Mouse (Mus musculus) cerebral cortex, adult 2 months (tissue): ENCODE data around the gene Cplx2.

ENCODE experiments used
- WGBS: fragments of 180-500 bp; shearing (Covaris S2); methylation state at CpG from one replicate; pipeline ENCODE4 v1.1.7; 2018; 5-methylcytosine and 5-hydroxymethylcytosine counted together

Cplx2 gene

DNA sequence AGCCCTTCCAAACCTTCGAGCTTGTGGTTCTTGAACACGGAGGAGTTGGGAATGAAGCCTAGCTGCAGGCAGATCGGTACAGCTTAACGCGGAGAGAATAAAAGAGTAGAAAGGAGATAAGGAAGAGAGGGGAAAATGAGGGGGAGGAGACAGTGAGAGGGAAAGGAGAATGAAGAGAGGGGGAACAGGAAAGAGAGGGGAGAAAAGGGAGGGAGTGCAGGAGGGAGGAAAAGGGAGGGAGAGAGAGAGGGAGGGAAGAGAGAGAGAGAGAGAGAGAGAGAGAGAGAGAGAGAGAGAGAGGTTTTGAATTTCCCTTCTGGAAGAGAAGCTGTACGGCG lies at the start of gene Cplx2:
Gene Cplx2 (plus strand): TSS at position 301 of the 338 bp plus-strand sequence.
- 12% methylated on average over 7 of the region's 7 CpGs for WGBS

DNA sequence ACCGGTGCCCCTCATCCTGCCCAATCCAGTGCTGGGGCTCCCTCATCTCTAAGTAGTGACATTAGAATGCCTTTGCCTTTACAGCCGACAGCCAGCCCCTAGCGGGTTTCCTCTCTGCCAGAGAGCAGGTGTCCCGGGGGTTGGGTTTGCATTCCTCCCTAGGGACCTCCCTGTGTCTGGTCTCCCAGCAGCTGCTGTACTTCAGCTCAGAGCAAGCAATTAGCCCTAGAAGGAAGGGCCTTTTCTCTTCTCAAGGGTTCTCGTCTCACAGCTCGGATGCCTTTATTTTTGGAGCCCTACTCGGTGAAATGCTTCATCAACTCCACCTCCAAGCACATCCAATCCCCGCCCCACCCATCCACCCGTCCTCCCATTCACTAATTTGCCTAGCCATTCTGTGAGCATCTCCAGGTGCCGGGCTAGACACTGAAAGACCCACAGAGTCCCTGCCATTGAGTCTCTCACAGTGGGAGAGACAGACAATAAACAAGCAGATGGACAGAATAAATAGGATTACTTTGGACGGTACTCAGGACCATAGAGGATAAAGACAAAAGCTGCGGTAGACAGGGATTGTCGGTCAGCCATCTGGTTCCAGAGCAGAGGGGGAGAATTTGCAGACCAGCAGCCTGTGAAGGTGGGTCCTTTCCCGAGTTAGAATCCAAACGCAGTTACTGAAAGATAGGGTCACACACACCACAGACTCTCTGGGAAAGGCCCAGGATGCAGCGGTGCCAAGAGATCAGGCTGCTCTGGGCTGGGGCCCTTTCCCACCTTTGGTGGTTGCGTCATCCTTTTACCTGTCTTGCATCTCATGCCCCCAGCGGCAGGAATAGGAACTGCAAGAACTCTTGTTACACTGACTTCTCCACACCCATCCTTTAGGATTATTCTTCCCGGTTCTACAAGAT lies 48.5 kb upstream of the Cplx2 start:
- WGBS = 32% methylated on average over 19 of the region's 19 CpGs

GRCm38 (mm10) chr13:54323307-54324165 lies 47.6 kb upstream of the Cplx2 start:
- 50% methylated on average over 13 of the region's 13 CpGs for WGBS

GRCm38 (mm10) chr13:54324178-54324577 lies 47.0 kb upstream of the Cplx2 start:
- 51% methylated on average over 2 of the region's 2 CpGs for WGBS

DNA sequence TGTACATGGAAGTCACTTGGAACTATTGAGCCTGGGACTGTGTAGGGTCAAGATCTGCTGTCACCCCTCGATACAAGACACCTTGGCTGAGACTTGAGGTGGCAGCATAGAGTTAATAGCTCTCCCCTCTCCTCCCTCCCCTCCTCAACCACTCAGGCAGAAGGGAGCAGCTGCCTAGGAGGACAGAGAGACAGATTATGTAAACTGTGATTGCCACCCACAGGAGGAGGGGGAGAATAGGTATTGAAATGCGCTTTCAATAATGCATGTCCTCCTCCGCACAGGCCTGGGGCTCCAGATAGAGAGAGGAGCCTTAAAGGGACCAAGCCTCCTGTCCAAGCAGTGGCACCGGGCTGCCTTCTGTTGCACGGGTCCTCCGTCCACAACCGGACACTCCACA lies 45.3 kb upstream of the Cplx2 start:
- WGBS = 46% methylated on average over 7 of the region's 7 CpGs

DNA sequence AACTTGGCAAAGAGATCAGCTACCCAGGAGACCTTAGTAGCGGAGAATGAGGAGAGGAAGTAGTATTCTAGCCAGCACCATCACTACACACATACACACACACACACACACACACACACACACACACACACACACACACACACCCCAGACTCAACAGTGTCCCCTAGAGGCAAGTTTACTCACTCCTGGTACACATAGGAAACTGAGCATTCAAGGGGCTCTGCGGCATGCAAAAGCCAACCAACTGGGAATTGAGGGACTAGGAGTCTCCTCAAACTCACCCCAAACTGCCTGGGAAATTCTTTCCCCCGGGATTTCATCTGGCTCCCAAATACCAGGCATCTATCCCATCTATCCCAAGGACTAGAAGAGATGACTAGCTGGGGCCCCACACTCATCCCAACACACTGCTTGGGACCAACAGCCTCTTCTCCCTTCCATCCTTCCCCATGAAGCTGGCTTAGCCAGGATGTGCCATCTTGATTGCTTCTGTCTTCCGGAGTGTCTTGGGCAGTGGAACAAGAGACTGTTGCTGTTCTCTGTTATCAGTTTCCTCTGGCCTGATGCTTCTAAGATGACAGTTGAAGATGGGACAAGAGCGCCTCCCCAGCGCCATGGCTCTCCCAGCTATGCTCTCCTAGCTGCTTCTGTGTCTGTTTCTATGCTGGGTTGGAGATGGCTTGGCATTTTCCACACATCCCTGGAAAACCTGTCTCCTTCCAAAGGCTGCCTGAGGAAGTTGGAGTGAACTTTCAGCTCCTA lies 44.3 kb upstream of the Cplx2 start:
- 86% methylated on average over 6 of the region's 6 CpGs for WGBS

DNA sequence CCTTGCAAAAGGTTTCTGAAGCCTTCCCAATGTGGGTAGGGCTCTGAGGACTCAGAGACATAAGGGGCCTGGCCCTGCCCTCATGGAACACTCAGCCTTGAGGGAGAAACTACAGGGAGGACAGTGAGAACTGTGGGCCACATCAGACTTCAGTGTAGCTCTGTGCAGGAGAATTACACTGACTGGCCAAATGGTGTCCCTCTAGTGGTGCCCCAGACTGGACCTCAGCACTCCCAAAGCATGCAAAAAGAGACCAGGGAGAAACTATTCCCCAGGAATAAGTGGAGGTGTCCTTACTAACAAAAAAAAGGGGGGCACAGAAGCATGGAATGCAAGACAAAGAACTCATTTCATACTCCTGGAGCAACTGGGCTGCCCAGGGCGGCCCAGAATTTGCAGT lies 43.1 kb upstream of the Cplx2 start:
- 83% methylated on average over 1 of the region's 1 CpGs for WGBS

- WGBS = 62% methylated on average over 8 of the region's 8 CpGs
These were observed 42.1 kb upstream of the Cplx2 start for GRCm38 (mm10) chr13:54328954-54329490.

DNA sequence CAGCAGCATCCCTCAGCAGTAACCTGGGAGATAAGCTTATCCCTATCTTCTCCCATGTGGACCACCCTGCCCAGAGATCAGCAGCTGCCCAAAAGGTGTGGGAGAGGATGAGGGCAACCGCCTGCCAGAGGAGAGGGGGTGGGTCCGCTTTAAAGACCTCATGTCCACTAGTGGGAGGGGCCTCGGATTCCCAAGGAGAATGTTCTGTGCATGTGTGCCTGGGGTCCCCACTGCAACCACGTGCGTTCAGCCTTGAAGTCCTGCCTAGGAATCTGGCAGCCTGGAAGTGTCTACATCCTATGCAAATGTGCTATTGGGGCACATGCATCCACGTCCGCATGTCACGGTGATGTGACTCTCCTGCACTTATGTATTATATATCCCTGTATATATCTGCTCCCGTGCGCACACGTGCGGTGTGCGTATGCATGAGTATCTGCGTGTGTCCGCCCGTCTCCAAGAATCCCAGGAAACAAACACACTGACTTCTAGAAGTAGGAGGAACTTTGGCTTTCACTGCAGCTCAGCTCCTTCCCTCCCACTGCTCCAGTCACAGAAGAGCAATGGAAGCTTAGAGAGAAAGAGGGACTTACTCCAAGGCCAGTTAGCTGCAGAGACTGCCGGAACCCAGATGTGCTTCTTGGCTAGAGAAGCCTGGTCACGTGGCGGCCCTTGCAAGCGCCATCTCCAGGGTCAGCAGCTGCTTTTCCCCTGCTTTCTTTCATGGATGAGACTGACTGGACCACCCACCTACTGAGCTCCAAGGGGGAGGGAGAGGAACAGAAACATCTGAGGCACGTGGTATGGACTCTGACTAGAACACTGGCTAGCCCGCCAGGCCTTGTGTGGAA lies 39.1 kb upstream of the Cplx2 start:
- WGBS = 39% methylated on average over 22 of the region's 22 CpGs

DNA sequence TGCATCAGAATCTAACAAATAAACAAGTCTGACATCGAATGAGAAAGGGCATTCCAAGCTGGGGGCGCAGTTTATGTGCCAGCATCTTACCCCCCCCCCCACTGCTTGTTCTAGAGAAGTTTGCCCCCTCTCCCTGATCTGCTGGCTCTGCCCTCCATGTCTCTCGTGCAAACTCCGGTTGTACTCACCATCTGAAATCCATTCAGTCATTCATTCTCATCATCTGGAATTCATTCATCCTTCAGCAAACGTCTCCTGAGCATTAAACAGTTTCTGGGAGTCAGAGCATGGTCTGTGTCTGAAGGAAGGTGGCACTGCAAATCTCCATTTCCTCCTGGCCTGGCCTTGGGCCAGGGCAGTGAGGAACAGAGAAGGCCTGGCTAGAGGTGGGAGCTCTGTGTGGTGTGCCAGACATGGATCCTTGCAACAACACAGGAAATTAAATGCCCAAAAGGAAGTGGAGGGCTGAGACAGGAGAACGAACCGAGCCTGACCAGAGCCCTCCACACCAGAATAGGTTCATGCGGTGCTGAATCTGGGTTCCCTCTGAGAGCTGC lies 38.1 kb upstream of the Cplx2 start:
- WGBS = 78% methylated on average over 8 of the region's 8 CpGs

GRCm38 (mm10) chr13:54337058-54337457 lies 34.1 kb upstream of the Cplx2 start:
- 51% methylated on average over 6 of the region's 6 CpGs for WGBS

- WGBS = 94% methylated on average over 7 of the region's 7 CpGs
These were observed 33.6 kb upstream of the Cplx2 start for GRCm38 (mm10) chr13:54337541-54337940.

GRCm38 (mm10) chr13:54338815-54339214 lies 32.3 kb upstream of the Cplx2 start:
- 79% methylated on average over 5 of the region's 5 CpGs for WGBS

DNA sequence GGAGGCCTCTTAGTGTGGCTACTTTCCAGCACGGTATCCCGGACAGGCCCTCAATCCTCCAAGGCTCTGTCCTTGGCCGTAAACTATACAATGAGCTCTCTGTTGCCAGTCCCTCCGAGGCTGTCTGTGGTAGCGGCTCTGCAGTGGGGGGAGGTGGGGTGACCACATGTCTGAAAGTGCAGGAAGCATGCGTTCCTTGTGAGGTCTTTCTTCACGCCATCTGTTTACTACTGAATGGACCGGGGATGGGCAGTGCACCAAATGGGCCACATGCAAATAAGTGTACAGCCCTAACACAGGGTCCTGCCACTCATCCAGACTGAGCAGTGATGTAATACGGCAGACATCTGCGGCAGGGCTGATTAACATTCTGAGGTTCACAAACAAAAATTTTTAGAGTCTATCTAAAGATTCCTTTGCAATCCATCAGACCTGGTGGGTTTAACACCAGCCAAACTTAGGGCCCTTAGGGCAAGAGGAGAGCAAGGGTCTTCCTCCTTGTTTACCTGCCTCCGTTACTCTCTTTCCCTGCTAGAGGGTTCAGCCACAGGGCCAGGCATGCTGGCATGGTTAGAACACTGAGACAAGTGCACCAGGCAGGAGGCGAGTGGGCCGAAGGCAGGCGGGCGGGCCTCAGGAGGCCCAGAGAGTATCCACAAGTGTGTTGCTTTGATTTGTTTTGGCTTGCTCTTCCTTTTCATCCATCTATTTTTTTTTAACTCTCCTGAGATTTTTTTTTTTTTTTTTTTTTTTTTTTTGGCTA lies 25.1 kb upstream of the Cplx2 start:
- 50% methylated on average over 15 of the region's 15 CpGs for WGBS

DNA sequence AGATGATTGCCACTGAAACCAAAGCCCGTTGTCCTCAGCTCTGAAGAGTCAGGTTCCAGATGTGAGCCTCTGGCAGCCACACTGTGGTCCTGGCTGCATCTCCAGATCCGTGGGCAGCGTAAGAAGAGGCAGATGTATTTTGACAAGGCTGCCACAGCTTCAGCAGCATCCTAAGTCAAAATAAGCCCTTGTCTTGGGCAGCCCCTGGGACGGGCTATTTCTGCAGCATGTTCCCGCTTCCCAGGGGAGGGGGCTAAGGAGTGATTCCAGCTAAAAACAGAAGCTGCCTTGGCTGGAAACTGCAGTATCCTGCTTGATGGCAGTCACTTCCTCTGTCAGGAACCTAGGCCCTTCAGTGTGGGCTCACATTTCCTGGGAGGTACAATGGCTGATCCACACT lies 23.1 kb upstream of the Cplx2 start:
- WGBS = 50% methylated on average over 5 of the region's 5 CpGs

GRCm38 (mm10) chr13:54349126-54349759 lies 21.9 kb upstream of the Cplx2 start:
- 86% methylated on average over 10 of the region's 10 CpGs for whole genome bisulfite sequencing

GRCm38 (mm10) chr13:54357420-54357819 lies 13.7 kb upstream of the Cplx2 start:
- 63% methylated on average over 4 of the region's 4 CpGs for WGBS

DNA sequence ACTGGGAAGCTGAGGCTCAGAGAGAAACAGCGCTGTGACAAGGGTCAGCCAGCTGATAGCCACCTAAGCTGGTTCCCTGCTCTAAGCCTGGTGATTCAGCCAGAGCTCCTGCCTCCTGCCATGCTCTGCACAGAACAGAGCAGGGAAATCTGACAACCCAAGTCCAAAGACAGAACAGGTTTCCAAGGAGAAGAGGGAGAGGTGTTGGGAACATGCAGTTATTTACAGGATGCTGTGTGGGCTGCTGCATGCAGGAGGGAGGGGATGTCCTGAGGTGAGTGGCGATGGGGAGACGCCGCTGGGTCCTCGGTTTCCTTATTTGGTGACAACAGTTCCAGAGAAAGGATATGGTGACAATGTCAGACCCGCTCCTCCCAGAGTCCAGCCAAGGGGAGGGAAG lies 12.0 kb upstream of the Cplx2 start:
- 58% methylated on average over 6 of the region's 6 CpGs for WGBS

DNA sequence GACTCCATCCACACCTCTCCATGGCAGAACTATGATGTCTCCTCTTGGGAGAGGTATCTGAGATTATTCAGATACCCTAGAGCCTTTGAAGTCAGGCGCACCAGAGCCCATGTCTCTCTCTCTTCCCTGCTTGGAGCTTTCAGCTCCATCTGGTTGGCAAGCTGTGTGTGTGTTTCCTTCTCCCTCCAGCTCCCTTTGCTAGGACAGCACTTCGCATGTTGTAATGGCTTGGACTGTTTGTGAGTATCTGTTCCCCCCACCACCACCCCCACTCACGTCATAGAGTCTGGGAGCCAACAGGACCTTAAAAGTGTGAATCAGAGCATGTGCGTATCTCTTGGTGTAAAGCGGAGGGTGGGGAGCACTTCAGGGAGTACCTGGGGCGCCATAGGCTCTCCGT lies 6.5 kb upstream of the Cplx2 start:
- 58% methylated on average over 7 of the region's 7 CpGs for WGBS
